Mouse (Mus musculus): ENCODE data around the gene Slc9a1. TPM values are rescaled to one million over a fixed set of nuclear protein-coding genes. Genes with fewer than 3 reads are reported as not detected.
A peak's percentile ranks its signal among the peaks of the same experiment; 100 is the strongest.

Gene Slc9a1
- polyA plus RNA-seq, 1 experiment from 2014 or later = 6.8 TPM

DNA sequence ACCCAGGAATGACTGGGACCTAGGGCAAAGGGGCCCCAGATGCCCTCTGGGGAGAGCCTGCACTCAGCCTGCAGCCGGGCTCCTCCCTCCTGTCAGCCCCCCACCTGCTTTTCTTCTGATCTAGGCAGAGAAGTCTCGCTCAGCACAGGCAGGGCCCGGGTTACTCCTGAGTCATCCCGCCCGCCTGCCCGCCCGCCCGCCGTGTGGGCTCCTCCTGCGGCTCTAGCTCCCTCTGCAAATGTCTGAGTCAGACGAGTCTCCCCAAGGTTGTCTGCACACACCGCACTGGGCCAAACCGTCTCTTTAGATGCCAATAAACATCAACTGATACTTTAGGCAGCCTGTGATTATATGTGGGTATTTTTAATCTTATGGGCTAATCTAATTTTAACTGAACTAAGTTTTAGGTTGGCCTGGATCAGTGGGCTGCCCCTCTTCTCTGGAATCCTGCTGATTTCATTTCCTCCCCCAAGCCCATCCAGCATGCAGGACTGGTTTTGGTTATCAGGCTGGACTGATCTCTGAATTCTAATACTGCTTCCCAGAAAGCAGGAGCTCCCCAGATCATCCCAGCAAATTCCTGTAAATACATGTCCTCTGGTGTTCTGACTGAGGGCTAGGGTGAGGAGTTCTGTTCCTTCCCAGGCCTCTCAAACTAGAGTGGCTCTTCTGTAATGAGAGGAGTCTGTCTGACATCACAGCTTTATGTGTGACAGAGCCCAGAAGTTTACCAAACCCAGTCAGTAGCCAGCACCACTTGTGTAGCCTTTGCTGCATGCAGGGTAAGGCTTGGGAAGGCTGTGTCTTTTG lies 8.9 kb downstream of the Slc9a1 start:
- H3K27me3 ChIP-seq = no peaks in the 10 kb centered on the region
- H3K9me3 ChIP-seq = no peaks in the 10 kb centered on the region
- H3K4me1 ChIP-seq (replicated peaks) = peaks cover 54% of the 10 kb centered on the region
- WGBS = 9% methylated on average over 13 of the region's 13 CpGs
- 0 out of 2 replicates have a peak, but pooled peaks cover 4% of the 10 kb centered on the region for H3K36me3 ChIP-seq
- H3K27ac ChIP-seq = peak overlapping the region; percentile 51; the same call in 1 of the 2 replicates
- H3K4me2 ChIP-seq (replicated peaks) = peak overlapping the region; percentile 25
- peak; percentile 43; the same call in 1 of the 2 replicates for ATAC-seq
- H3K9ac ChIP-seq (replicated peaks) = peak overlapping the region; percentile 48; the same call in 1 of the 2 replicates
- H3K4me3 ChIP-seq (replicated peaks) = no peak overlapping the region

DNA sequence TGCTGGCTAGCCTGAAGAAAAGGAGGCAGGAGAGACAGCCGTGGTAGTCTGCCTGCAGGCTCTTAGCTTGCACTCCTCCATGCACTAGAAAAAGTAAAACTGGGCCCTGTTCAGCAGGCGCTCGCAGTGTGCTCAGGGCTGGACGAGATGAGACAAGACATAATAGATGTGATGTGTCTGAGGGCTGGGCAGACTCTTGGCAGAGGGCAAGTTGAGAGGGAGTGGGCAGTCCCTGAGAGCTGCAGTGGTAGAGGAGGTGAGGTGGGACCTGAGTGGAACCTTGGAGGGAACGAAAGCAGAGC lies 9.5 kb downstream of the Slc9a1 start:
- ATAC-seq = no peak
- H3K27me3 ChIP-seq = no peaks in the 10 kb centered on the region
- 40% methylated on average over 5 of the region's 5 CpGs for WGBS
- peaks cover 49% of the 10 kb centered on the region for H3K4me1 ChIP-seq (replicated peaks)
- H3K27ac ChIP-seq = peak overlapping the region; percentile 19; the same call in 1 of the 2 replicates
- no peak overlapping the region for H3K4me2 ChIP-seq (replicated peaks)
- H3K9ac ChIP-seq (replicated peaks) = no peak overlapping the region
- H3K36me3 ChIP-seq = 0 out of 2 replicates have a peak, but pooled peaks cover 4% of the 10 kb centered on the region
- no peak overlapping the region for H3K4me3 ChIP-seq (replicated peaks)
- H3K9me3 ChIP-seq = no peaks in the 10 kb centered on the region

DNA sequence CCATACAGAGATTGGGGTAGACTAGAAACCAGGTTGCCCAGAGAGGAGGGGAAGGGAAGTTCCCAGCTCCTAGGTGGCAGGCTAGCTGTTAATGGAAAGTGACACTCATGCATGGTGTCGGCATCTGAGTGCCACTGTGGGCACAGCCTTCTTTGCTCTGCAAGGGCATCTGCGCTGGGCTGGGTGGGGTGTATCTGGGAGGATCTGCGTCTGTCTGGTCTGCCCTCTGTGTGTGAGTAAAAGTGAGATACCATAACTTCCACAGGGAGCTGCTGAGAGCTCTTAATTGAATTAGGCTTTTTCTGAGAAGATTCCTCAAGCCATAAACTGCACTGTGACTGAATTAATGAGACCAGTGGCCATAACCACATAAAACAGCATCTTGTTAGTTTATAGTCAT lies 10.4 kb downstream of the Slc9a1 start:
- Histone ChIP-seq H3K4me3 (replicated peaks) (no peak overlapping the region), H3K4me2 (replicated peaks) (no peak overlapping the region), H3K36me3 (0 out of 2 replicates have a peak, but pooled peaks cover 4% of the 10 kb centered on the region), H3K9ac (replicated peaks) (no peak overlapping the region; the same call in 1 of the 2 replicates), H3K27me3 (no peaks in the 10 kb centered on the region), H3K4me1 (replicated peaks) (peaks cover 42% of the 10 kb centered on the region), H3K27ac (no peak overlapping the region), H3K9me3 (no peaks in the 10 kb centered on the region)
- no peak for ATAC-seq
- WGBS = 56% methylated on average over 3 of the region's 3 CpGs

DNA sequence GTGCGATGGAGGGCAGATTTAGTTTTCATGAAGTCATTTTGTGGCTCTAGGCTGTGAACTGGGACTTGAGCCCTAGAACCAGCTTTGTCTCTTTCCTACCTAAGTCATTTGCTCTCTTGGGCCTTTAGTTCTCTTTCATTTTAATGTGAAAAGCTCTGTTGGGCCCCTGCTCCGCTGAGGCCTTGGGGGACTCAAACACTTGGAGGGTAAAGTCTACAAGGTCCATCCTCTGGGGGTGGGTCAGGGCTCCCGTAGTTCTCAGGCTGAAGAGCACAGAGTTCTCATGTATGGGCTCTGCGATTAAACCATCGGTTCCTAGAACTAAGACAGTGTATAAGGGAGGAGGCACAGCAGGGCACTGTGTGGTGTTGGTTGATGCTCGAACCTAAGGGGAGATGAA lies 11.0 kb downstream of the Slc9a1 start:
- Histone ChIP-seq H3K4me1 (replicated peaks) (peaks cover 40% of the 10 kb centered on the region), H3K9ac (replicated peaks) (no peak overlapping the region; the same call in 1 of the 2 replicates), H3K4me2 (replicated peaks) (no peak overlapping the region), H3K4me3 (replicated peaks) (no peak overlapping the region), H3K27me3 (no peaks in the 10 kb centered on the region), H3K9me3 (no peaks in the 10 kb centered on the region), H3K27ac (no peak overlapping the region), H3K36me3 (0 out of 2 replicates have a peak, but pooled peaks cover 4% of the 10 kb centered on the region)
- no peak for ATAC-seq
- 57% methylated on average over 6 of the region's 6 CpGs for WGBS

DNA sequence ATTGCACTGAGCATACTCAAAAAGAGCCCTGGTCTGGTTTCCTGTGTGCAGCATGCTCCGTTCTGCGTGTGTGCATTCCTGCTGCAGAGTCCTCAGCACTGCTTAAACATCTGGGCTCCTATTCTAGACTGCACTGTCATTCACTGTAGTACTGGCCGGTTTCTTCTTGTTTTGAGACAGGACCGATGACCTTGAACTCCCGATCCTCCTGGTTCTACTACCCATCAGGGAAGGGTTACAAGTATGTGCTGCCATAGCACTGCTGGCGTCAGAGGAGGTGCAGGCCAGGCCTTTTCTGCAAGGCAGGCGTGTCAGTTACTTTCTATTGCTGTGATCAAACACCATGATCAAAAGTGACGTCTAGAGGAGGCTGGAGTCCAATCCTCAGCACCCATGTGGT lies 11.6 kb downstream of the Slc9a1 start:
- 78% methylated on average over 8 of the region's 8 CpGs for WGBS
- H3K27me3 ChIP-seq = no peaks in the 10 kb centered on the region
- H3K4me2 ChIP-seq (replicated peaks) = no peak overlapping the region
- H3K9me3 ChIP-seq = no peaks in the 10 kb centered on the region
- 0 out of 2 replicates have a peak, but pooled peaks cover 4% of the 10 kb centered on the region for H3K36me3 ChIP-seq
- no peak overlapping the region for H3K9ac ChIP-seq (replicated peaks)
- H3K4me1 ChIP-seq (replicated peaks) = peaks cover 34% of the 10 kb centered on the region
- no peak for ATAC-seq
- H3K27ac ChIP-seq = no peak overlapping the region
- no peak overlapping the region for H3K4me3 ChIP-seq (replicated peaks)

DNA sequence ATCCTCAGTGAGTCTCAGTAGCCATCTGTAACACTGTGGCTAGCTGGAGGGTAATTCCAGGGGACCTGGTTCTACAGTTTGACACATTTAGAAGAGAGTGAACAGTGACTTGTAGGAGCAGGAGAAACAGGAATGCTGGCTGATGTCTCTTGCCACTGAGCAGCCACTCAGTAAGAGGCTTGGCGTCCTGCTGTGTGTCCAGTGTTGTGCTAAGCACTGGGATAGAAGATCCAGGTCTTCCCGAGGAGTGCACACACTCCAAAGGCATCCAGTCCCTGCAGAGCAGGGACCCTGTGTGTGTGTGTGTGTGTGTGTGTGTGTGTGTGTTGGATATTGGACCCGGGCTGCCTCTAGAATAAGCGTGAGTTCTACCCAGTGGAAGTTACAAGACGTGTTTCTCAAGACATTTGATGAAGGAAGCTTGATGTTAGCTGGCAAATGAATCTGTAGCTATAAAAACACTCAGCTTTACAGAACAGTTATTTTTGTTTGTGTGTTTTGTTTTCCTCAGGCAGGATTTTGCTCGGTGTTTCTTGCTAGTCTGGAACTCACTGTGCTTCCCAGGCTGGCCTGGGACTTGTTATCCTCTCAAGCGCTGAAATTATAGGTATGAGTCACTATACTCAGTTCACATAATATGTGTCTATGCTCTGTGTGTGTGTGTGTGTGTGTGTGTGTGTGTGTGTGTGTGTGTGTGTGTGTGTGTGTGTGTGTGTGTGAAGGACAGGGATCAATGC lies 16.7 kb downstream of the Slc9a1 start:
- no peak overlapping the region for H3K4me2 ChIP-seq (replicated peaks)
- no peak overlapping the region for H3K9ac ChIP-seq (replicated peaks)
- H3K27me3 ChIP-seq = no peaks in the 10 kb centered on the region
- H3K4me1 ChIP-seq (replicated peaks) = peaks cover 11% of the 10 kb centered on the region
- no peak overlapping the region for H3K27ac ChIP-seq
- H3K9me3 ChIP-seq = no peaks in the 10 kb centered on the region
- no peak for ATAC-seq
- 73% methylated on average over 7 of the region's 7 CpGs for WGBS
- no peak overlapping the region for H3K4me3 ChIP-seq (replicated peaks)
- 0 out of 2 replicates have a peak, but pooled peaks cover 4% of the 10 kb centered on the region for H3K36me3 ChIP-seq

DNA sequence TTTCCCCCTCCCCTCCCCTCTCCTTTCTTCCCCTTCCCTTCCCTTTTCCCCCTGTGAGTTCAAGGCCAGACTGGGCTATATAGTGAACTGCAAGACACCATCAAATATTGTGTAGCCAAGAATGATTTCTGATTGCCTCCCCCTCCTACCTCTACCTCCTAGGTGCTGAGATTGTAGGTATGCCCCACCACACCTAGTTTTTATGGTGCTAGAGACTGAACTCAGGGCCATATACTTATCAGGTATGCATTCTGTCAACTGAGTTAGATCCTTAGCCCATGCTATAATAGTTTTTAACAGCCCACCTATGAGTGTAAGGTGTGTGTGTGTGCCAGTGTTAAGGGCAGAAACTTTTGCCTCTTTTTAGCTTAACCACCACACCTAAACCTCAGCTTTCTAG lies 17.5 kb downstream of the Slc9a1 start:
- no peak for ATAC-seq
- Histone ChIP-seq H3K27me3 (no peaks in the 10 kb centered on the region), H3K4me2 (replicated peaks) (no peak overlapping the region), H3K27ac (no peak overlapping the region), H3K4me1 (replicated peaks) (peaks cover 18% of the 10 kb centered on the region), H3K9me3 (no peaks in the 10 kb centered on the region), H3K4me3 (replicated peaks) (no peak overlapping the region), H3K36me3 (0 out of 2 replicates have a peak, but pooled peaks cover 4% of the 10 kb centered on the region), H3K9ac (replicated peaks) (no peak overlapping the region)

DNA sequence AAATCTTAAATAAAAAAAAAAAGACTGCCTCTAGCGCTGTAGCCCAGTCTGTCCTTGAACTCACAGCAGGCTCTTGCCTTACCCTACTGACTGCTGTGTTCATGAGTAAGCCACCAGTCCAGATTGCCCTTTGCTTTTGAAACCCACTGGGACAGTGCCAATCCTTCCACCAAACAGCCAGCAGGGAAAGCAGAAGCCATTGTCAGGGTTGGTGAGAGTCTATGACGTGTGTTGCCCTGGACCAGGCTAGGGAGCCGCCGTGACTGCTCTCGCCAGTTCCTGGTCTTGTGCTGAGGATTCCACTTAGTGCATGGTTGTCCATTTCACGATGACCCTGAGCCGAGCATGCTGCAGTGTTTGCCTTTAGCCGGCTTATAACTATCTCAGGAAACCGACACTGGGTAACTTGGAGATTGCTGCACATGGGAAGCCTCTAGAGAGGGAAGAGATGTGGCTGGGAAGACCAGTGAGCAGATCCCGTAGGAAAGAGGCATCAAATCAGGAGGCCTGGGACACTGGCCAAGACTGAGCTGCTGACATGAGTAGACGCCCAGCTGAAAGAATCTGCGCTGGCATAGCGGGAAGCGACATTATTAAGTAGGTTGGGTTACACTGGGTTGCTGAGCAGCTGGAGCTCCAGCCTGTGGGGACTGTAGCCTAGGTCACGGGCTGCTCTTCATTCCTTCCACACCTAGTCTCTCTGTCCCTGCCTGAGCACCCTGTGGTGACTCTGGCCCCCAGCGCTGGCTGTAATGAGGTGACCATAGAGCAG lies 19.5 kb downstream of the Slc9a1 start:
- no peak for ATAC-seq
- H3K27ac ChIP-seq = no peak overlapping the region
- peaks cover 18% of the 10 kb centered on the region for H3K4me1 ChIP-seq (replicated peaks)
- WGBS = 91% methylated on average over 16 of the region's 16 CpGs
- no peaks in the 10 kb centered on the region for H3K27me3 ChIP-seq
- H3K9me3 ChIP-seq = no peaks in the 10 kb centered on the region
- H3K4me2 ChIP-seq (replicated peaks) = no peak overlapping the region
- no peaks in the 10 kb centered on the region for H3K36me3 ChIP-seq
- no peak overlapping the region for H3K4me3 ChIP-seq (replicated peaks)
- no peak overlapping the region for H3K9ac ChIP-seq (replicated peaks)

DNA sequence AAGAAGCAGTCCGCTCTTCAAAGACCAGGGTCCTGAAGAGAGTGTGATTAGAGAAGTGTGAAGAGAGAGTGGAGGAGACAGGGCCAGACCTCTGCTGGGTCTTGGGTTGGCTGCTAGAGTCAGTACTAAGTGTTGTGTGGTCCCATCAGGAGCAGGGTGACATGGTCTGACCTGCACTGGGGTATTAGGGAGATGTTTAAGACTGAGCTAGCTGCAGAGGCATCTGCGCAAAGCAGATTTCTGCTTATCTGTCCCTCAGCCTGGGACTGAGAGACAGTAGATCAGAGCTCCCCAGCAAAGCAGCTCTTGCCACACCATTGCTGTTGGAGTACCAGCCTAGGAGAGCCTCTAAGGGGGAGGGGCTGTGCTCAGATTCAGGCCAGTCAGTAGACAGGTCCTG lies 20.5 kb downstream of the Slc9a1 start:
- ATAC-seq = no peak
- Histone ChIP-seq H3K27me3 (no peaks in the 10 kb centered on the region), H3K4me1 (replicated peaks) (peaks cover 26% of the 10 kb centered on the region), H3K36me3 (no peaks in the 10 kb centered on the region), H3K27ac (no peak overlapping the region), H3K9me3 (no peaks in the 10 kb centered on the region), H3K4me3 (replicated peaks) (no peak overlapping the region), H3K4me2 (replicated peaks) (no peak overlapping the region), H3K9ac (replicated peaks) (no peak overlapping the region)
- WGBS = 93% methylated on average over 2 of the region's 2 CpGs

DNA sequence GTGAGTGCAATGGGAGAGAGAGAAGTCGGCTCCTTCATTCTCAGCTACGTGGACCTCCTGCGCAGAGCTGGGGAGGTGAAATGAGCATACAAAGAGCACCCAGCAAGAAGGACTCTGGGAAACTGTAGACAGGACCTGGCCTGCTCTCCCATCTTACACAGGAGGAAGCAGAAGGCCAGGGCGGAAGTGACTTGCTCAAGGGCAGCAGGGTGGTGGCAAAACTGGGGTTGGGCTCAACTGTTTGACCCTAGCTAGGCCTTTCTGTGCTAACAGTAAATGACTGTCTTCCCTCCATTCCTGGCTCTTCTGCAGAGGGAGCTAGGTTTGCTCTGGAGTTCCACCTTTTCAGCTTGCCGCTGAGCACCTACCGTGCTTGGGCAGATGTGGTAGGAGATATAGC lies 21.1 kb downstream of the Slc9a1 start:
- WGBS = 94% methylated on average over 6 of the region's 6 CpGs
- Histone ChIP-seq H3K27ac (no peak overlapping the region; the same call in 1 of the 2 replicates), H3K4me1 (replicated peaks) (peaks cover 31% of the 10 kb centered on the region), H3K4me3 (replicated peaks) (no peak overlapping the region), H3K4me2 (replicated peaks) (no peak overlapping the region), H3K27me3 (no peaks in the 10 kb centered on the region), H3K9me3 (no peaks in the 10 kb centered on the region), H3K36me3 (no peaks in the 10 kb centered on the region), H3K9ac (replicated peaks) (no peak overlapping the region)
- ATAC-seq = no peak

DNA sequence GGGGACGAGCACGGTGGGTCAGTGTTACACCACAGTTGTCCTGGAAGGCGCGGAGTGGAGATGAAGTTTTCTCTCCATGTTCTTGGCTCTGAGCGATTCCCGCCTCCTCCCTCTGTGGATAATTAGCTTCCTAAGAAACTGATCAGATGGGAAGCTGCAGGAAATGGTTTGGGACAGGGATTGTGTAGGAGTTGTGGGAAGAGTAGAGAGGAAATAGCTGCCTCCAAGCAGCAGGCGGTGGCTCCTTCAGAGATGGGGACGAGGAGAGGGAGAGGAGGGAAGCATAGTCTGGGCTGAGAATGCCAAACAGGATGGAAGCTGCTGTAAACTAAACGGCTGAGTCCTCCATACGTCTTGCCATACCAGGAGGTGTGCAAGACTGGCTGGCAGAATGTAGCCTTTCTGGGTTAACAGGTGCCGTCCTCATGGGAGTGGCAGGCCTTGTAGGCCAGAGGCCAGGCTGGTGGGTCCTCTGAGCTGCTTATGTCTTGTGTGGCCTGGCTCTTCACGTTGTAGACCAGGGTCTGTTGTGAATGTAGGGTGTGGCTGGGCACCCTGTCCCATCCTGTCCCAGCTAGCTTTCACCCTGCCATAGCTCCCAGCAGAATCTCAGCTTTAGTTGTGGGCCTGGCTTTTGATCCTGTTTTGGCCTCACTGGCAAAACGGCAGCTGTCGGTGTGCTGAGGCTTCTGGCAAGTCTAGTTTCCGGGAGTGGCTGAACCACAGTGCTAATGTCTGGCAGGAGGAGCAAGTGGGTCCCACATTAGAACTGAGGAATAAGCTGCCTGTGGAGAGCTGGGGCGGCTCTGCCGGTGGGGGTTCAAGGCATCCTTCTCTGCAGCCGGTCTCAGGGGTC lies 21.9 kb downstream of the Slc9a1 start:
- H3K9me3 ChIP-seq = no peaks in the 10 kb centered on the region
- H3K4me3 ChIP-seq (replicated peaks) = no peak overlapping the region

More for the DNA sequence above, 21.9 kb downstream of the Slc9a1 start:
- H3K27me3 ChIP-seq = no peaks in the 10 kb centered on the region
- ATAC-seq = no peak
- 86% methylated on average over 18 of the region's 18 CpGs for WGBS
- H3K4me2 ChIP-seq (replicated peaks) = no peak overlapping the region
- peaks cover 40% of the 10 kb centered on the region for H3K4me1 ChIP-seq (replicated peaks)
- no peak overlapping the region; the same call in 1 of the 2 replicates for H3K9ac ChIP-seq (replicated peaks)
- H3K36me3 ChIP-seq = no peaks in the 10 kb centered on the region
- H3K27ac ChIP-seq = no peak overlapping the region

All from midbrain, embryonic 13.5 days (tissue).